Mouse (Mus musculus) liver, adult 2 months (tissue): ENCODE results near the gene Cmtm8.

ENCODE experiments used
- CTCF ChIP-seq: fragments of 200-500 bp; IDR thresholded peaks from 2 replicates; pipeline ENCODE4 v1.5.1; 2011; ENCODE audit warnings: low read depth, low read length, control low read depth
- POLR2A ChIP-seq: fragments of 200-500 bp; IDR thresholded peaks from 2 replicates; pipeline ENCODE4 v1.6.1; 2011; ENCODE audit warnings: low read length, control low read depth; ENCODE audit not compliant: insufficient read depth; ENCODE audit errors: extremely low read depth

- TF ChIP-seq POLR2A (no peak), CTCF (no peak)
These were observed 46.4 kb upstream of the Cmtm8 start for GRCm38 (mm10) chr9:114890377-114890776.
